Mouse (Mus musculus) CH12.LX (cell line): ENCODE results near the gene Pcca. TPM values are rescaled to one million over a fixed set of nuclear protein-coding genes. Genes with fewer than 3 reads are reported as not detected.

ENCODE experiments used
- DNase-seq: peaks from one replicate; pipeline ENCODE4 v3.0.0-alpha.2; 2013; ENCODE audit errors: extremely low read depth
- H3K27ac ChIP-seq: 2 replicates; pipeline ENCODE4 v1.5.1; 2012; ENCODE audit warnings: low read depth, mild to moderate bottlenecking, control low read depth, moderate library complexity; ENCODE audit not compliant: insufficient read depth
- H3K27me3 ChIP-seq: replicated peaks from 2 replicates; pipeline ENCODE3; 2012; ENCODE audit warnings: inconsistent platforms
- H3K36me3 ChIP-seq, 2 experiments: replicated peaks in 1 of 2; 2 replicates each; pipeline versions ENCODE3 to v1.6.1; 2012; ENCODE audit warnings: inconsistent platforms in 1 of 2, low read length in 1 of 2, mild to moderate bottlenecking in 1 of 2, mixed read lengths in 1 of 2, moderate library complexity in 1 of 2; ENCODE audit not compliant: control insufficient read depth in 1 of 2, insufficient read depth in 1 of 2
- H3K4me1 ChIP-seq, 2 experiments: 2 replicates each; pipeline ENCODE4 v1.6.1; 2012; ENCODE audit warnings: inconsistent platforms in 1 of 2, moderate library complexity in 1 of 2; ENCODE audit not compliant: insufficient read depth in 2 of 2, control insufficient read depth in 1 of 2
- H3K4me2 ChIP-seq: 2 replicates; pipeline ENCODE4 v1.6.1; 2012; ENCODE audit warnings: low read depth, mild to moderate bottlenecking, control low read depth; ENCODE audit not compliant: poor library complexity, insufficient read depth, severe bottlenecking
- H3K4me3 ChIP-seq, 3 experiments: fragments of 150-350 bp in 1 of 3; sonication (generic) in 1 of 3; replicated peaks in 1 of 3; 2 replicates each; pipeline versions ENCODE3 to v1.5.1; 2011 to 2012; ENCODE audit warnings: low read depth in 2 of 3, low read length in 2 of 3, mild to moderate bottlenecking in 2 of 3, moderate library complexity in 2 of 3, control low read depth in 1 of 3, improper control_type of control experiment in 1 of 3, inconsistent platforms in 1 of 3, mixed read lengths in 1 of 3; ENCODE audit not compliant: poor library complexity in 1 of 3
- H3K79me2 ChIP-seq: replicated peaks from 2 replicates; pipeline ENCODE4 v1.6.1; 2012; ENCODE audit warnings: mild to moderate bottlenecking, moderate library complexity; ENCODE audit not compliant: control insufficient read depth, poor library complexity, insufficient read depth, severe bottlenecking; ENCODE audit errors: extremely low read depth
- H3K9ac ChIP-seq: 2 replicates; pipeline ENCODE4 v1.6.1; 2012; ENCODE audit warnings: low read depth, mild to moderate bottlenecking, control low read depth, moderate library complexity; ENCODE audit not compliant: insufficient read depth
- H3K9me3 ChIP-seq: replicated peaks from 2 replicates; pipeline ENCODE3; 2012; ENCODE audit warnings: low read length, inconsistent platforms, mixed read lengths
- BHLHE40 ChIP-seq: IDR thresholded peaks from 2 replicates; pipeline ENCODE4 v1.6.1; 2011; ENCODE audit warnings: mild to moderate bottlenecking, low read depth, low read length, improper control_type of control experiment
- CHD1 ChIP-seq: IDR thresholded peaks from 2 replicates; pipeline ENCODE4 v1.6.1; 2012; ENCODE audit warnings: low read depth, low read length, improper control_type of control experiment, inconsistent platforms
- CHD2 ChIP-seq: IDR thresholded peaks from 2 replicates; pipeline ENCODE4 v1.6.1; 2011; ENCODE audit warnings: low read length, improper control_type of control experiment
- ELF1 ChIP-seq: IDR thresholded peaks from 2 replicates; pipeline ENCODE4 v1.6.1; 2014; ENCODE audit warnings: low read depth, mild to moderate bottlenecking, inconsistent platforms, low read length, improper control_type of control experiment
- EP300 ChIP-seq: IDR thresholded peaks from 2 replicates; pipeline ENCODE4 v1.6.1; 2011; ENCODE audit warnings: low read length, improper control_type of control experiment
- ETS1 ChIP-seq: conservative IDR thresholded peaks from 2 replicates; pipeline ENCODE4 v1.6.1; 2012; ENCODE audit warnings: low read depth, mild to moderate bottlenecking, inconsistent platforms, low read length, improper control_type of control experiment, moderate library complexity
- GABPA ChIP-seq: IDR thresholded peaks from 2 replicates; pipeline ENCODE4 v1.6.1; 2012; ENCODE audit warnings: low read depth, low read length, improper control_type of control experiment, inconsistent platforms; ENCODE audit not compliant: insufficient replicate concordance
- HCFC1 ChIP-seq: IDR thresholded peaks from 2 replicates; pipeline ENCODE4 v1.6.1; 2012; ENCODE audit warnings: low read depth, mild to moderate bottlenecking, inconsistent platforms, low read length, improper control_type of control experiment
- IRF4 ChIP-seq: IDR thresholded peaks from 2 replicates; pipeline ENCODE4 v1.6.1; 2014; ENCODE audit warnings: low read depth, mild to moderate bottlenecking, inconsistent platforms, low read length, improper control_type of control experiment
- JUN ChIP-seq: IDR thresholded peaks from 2 replicates; pipeline ENCODE4 v1.6.1; 2011; ENCODE audit warnings: low read depth, mild to moderate bottlenecking, low read length, improper control_type of control experiment, moderate library complexity; ENCODE audit not compliant: insufficient read depth
- JUND ChIP-seq: conservative IDR thresholded peaks from 2 replicates; pipeline ENCODE4 v1.6.1; 2011; ENCODE audit warnings: low read depth, low read length, improper control_type of control experiment
- KAT2A ChIP-seq: IDR thresholded peaks from 2 replicates; pipeline ENCODE4 v1.6.1; 2012; ENCODE audit warnings: low read length, improper control_type of control experiment, inconsistent platforms; ENCODE audit not compliant: insufficient replicate concordance
- MAZ ChIP-seq: IDR thresholded peaks from 2 replicates; pipeline ENCODE4 v1.6.1; 2012; ENCODE audit warnings: low read depth, mild to moderate bottlenecking, inconsistent platforms, low read length, improper control_type of control experiment, moderate library complexity
- MEF2A ChIP-seq: IDR thresholded peaks from 2 replicates; pipeline ENCODE4 v1.6.1; 2014; ENCODE audit warnings: low read depth, mild to moderate bottlenecking, inconsistent platforms, low read length, improper control_type of control experiment, borderline replicate concordance
- MXI1 ChIP-seq: IDR thresholded peaks from 2 replicates; pipeline ENCODE4 v1.6.1; 2011; ENCODE audit warnings: mild to moderate bottlenecking, low read depth, low read length, improper control_type of control experiment
- MYC ChIP-seq: IDR thresholded peaks from 2 replicates; pipeline ENCODE4 v1.6.1; 2011; ENCODE audit warnings: low read depth, mild to moderate bottlenecking, improper control_type of control experiment, low read length
- NELFE ChIP-seq: IDR thresholded peaks from 2 replicates; pipeline ENCODE4 v1.6.1; 2011; ENCODE audit warnings: low read depth, low read length, improper control_type of control experiment
- NRF1 ChIP-seq: IDR thresholded peaks from 2 replicates; pipeline ENCODE4 v1.6.1; 2014; ENCODE audit warnings: low read depth, mild to moderate bottlenecking, inconsistent platforms, low read length, improper control_type of control experiment, moderate library complexity
- PAX5 ChIP-seq: IDR thresholded peaks from 2 replicates; pipeline ENCODE4 v1.6.1; 2012; ENCODE audit warnings: low read length, inconsistent platforms, mixed read lengths
- POLR2A ChIP-seq: IDR thresholded peaks from 2 replicates; pipeline ENCODE4 v1.6.1; 2011; ENCODE audit warnings: low read depth, mild to moderate bottlenecking, improper control_type of control experiment, low read length
- POLR2AphosphoS2 ChIP-seq: IDR thresholded peaks from 2 replicates; pipeline ENCODE4 v1.6.1; 2011; ENCODE audit warnings: low read depth, low read length, improper control_type of control experiment
- SIN3A ChIP-seq: IDR thresholded peaks from 2 replicates; pipeline ENCODE4 v1.6.1; 2012; ENCODE audit warnings: low read length, improper control_type of control experiment, inconsistent platforms
- SMC3 ChIP-seq: IDR thresholded peaks from 2 replicates; pipeline ENCODE4 v1.6.1; 2011; ENCODE audit warnings: low read depth, low read length, improper control_type of control experiment
- TBP ChIP-seq: conservative IDR thresholded peaks from 2 replicates; pipeline ENCODE4 v1.6.1; 2011; ENCODE audit warnings: low read depth, low read length, improper control_type of control experiment
- TCF12 ChIP-seq: IDR thresholded peaks from 2 replicates; pipeline ENCODE4 v1.6.1; 2014; ENCODE audit warnings: low read depth, mild to moderate bottlenecking, inconsistent platforms, low read length, improper control_type of control experiment
- UBTF ChIP-seq: IDR thresholded peaks from 2 replicates; pipeline ENCODE4 v1.6.1; 2012; ENCODE audit warnings: low read depth, mild to moderate bottlenecking, inconsistent platforms, low read length, improper control_type of control experiment, moderate library complexity
- USF2 ChIP-seq: conservative IDR thresholded peaks from 2 replicates; pipeline ENCODE4 v1.6.1; 2011; ENCODE audit warnings: low read depth, low read length, improper control_type of control experiment
- ZC3H11A ChIP-seq: IDR thresholded peaks from 2 replicates; pipeline ENCODE4 v1.6.1; 2012; ENCODE audit warnings: low read depth, mild to moderate bottlenecking, inconsistent platforms, low read length, improper control_type of control experiment
- ZKSCAN1 ChIP-seq: IDR thresholded peaks from 2 replicates; pipeline ENCODE4 v1.6.1; 2012; ENCODE audit warnings: low read depth, inconsistent platforms, low read length, improper control_type of control experiment, borderline replicate concordance
- ZNF384 ChIP-seq: IDR thresholded peaks from 2 replicates; pipeline ENCODE4 v1.6.1; 2012; ENCODE audit warnings: low read depth, low read length, improper control_type of control experiment, inconsistent platforms
- dilution Hi-C: fragments of 300-500 bp; cut with MboI; formaldehyde crosslinking; loops from 2 replicates; pipeline ENCODE4 v1.14.3; 2020; ENCODE audit warnings: low sequenced_read_pairs; ENCODE audit not compliant: extremely low pct_unique_long_range_greater_than_20kb, extremely low pct_ligation_motif_present
- in situ Hi-C: fragments of 300-500 bp; cut with MboI; formaldehyde crosslinking; loops from 3 replicates; pipeline ENCODE4 v1.14.3; 2019; ENCODE audit warnings: low sequenced_read_pairs, low pct_ligation_motif_present, low pct_unique_long_range_greater_than_20kb, mixed read lengths
- polyA plus RNA-seq: library from polyadenylated mRNA; unstranded; fragments of >175 nt; gene quantifications from 2 replicates; pipeline ENCODE4 v1.2.1, GENCODE M21; 2012; ENCODE audit warnings: low read depth; ENCODE audit not compliant: insufficient read length
- total RNA-seq, 2 experiments: library from RNA; depleted of rRNA; stranded (reverse); fragments of 300-350 nt in 1 of 2; fragments of >200 nt in 1 of 2; gene quantifications; 2 replicates each; pipeline ENCODE4 v1.2.3; 2012 to 2014

The Pcca gene
- total and polyA plus RNA-seq, 3 experiments: 11.2 to 39.0 (median 23.8) TPM

- no peaks in the 10 kb centered on the region for H3K9me3 ChIP-seq
- no peaks in the 10 kb centered on the region for H3K27me3 ChIP-seq
- peaks cover 20% of the 10 kb centered on the region; the same call in 1 of the 2 replicates for H3K79me2 ChIP-seq
- peak overlapping the region in 2 of 3 experiments; percentile 38 to 55 for H3K4me3 ChIP-seq
- in situ Hi-C loops (no loop called here), dilution Hi-C loops (no loop called here)
- no peak overlapping the region for H3K27ac ChIP-seq
- H3K4me2 ChIP-seq: peak overlapping the region; percentile 29; the same call in 1 of the 2 replicates
- TF ChIP-seq USF2: no peak
- TF ChIP-seq IRF4: peak; percentile 75
- peak; percentile 35; the same call in 1 of the 2 replicates for TF ChIP-seq POLR2A
- peak; percentile 31; the same call in 1 of the 2 replicates for TF ChIP-seq BHLHE40
- TF ChIP-seq EP300: peak; percentile 44; the same call in 1 of the 2 replicates
- no peak for TF ChIP-seq MAZ
- TF ChIP-seq HCFC1: no peak
- no peak for TF ChIP-seq ELF1
- no peak for TF ChIP-seq SMC3
- TF ChIP-seq MYC: peak; percentile 59; the same call in 1 of the 2 replicates
- TF ChIP-seq NELFE: 0 out of 2 replicates have a peak, but pooled peaks have one; percentile 41
- TF ChIP-seq TBP: peak; percentile 74; the same call in 1 of the 2 replicates
- peak; percentile 26; the same call in 1 of the 2 replicates for TF ChIP-seq MXI1
- TF ChIP-seq JUND: peak; percentile 73
- TF ChIP-seq SIN3A: peak; percentile 38; the same call in 1 of the 2 replicates
- TF ChIP-seq JUN: peak; percentile 60
- TF ChIP-seq ZKSCAN1: no peak
- peak; percentile 90 for TF ChIP-seq CHD2
- peaks cover 11 to 27% of the 10 kb centered on the region in 2 experiments for H3K4me1 ChIP-seq
- H3K36me3 ChIP-seq: peaks cover 0 to 17% of the 10 kb centered on the region in 2 experiments
- peak; percentile 45 for DNase-seq
- peak overlapping the region; percentile 85 for H3K9ac ChIP-seq
These were observed 179.7 kb downstream of the Pcca start for GRCm38 (mm10) chr14:122713793-122714192.

- DNase-seq: peak; percentile 42
- Histone ChIP-seq H3K9me3 (no peaks in the 10 kb centered on the region), H3K27me3 (no peaks in the 10 kb centered on the region)
- TF ChIP-seq JUND (0 out of 2 replicates have a peak, but pooled peaks have one; percentile 10), ZC3H11A (no peak), POLR2A (no peak), PAX5 (no peak), GABPA (no peak), CHD1 (no peak), CHD2 (no peak), TBP (no peak), UBTF (no peak), ETS1 (peak; percentile 36; the same call in 1 of the 2 replicates), JUN (no peak), SIN3A (peak; percentile 49; the same call in 1 of the 2 replicates), ELF1 (no peak), ZNF384 (peak; percentile 72), MEF2A (no peak), USF2 (no peak), TCF12 (no peak), ZKSCAN1 (no peak), KAT2A (no peak), NRF1 (no peak), POLR2AphosphoS2 (no peak), MAZ (no peak)
These were observed 180.8 kb downstream of the Pcca start for GRCm38 (mm10) chr14:122714911-122715310.

More at GRCm38 (mm10) chr14:122714911-122715310, 180.8 kb downstream of the Pcca start:
- Histone ChIP-seq H3K4me2 (peak overlapping the region; percentile 80), H3K27ac (no peak overlapping the region), H3K4me3 (peak overlapping the region in 2 of 3 experiments; percentile 38 to 64), H3K4me1 (peaks cover 11 to 33% of the 10 kb centered on the region in 2 experiments), H3K79me2 (peaks cover 20% of the 10 kb centered on the region; the same call in 1 of the 2 replicates), H3K9ac (peak overlapping the region; percentile 85), H3K36me3 (peaks cover 0 to 20% of the 10 kb centered on the region in 2 experiments)
- dilution Hi-C loops: no loop called here
- in situ Hi-C loops: no loop called here
